Mouse (Mus musculus): ENCODE data around the gene Jph2. TPM values are rescaled to one million over a fixed set of nuclear protein-coding genes. Genes with fewer than 3 reads are reported as not detected.

The Jph2 gene
- polyA plus RNA-seq, 1 experiment from 2014 or later: 0.20 TPM

- H3K4me3 ChIP-seq (ENCODE audit: low read depth, low read length): no peak overlapping the region
- no peaks in the 10 kb centered on the region for H3K36me3 ChIP-seq (ENCODE audit: control insufficient read depth, insufficient read depth, low read length)
- no peak overlapping the region for H3K4me2 ChIP-seq (ENCODE audit: low read depth, low read length)
- no peaks in the 10 kb centered on the region for H3K4me1 ChIP-seq (ENCODE audit: control insufficient read depth, insufficient read depth, low read length)
- no peak overlapping the region for H3K27ac ChIP-seq (ENCODE audit: low read depth, low read length)
- no peaks in the 10 kb centered on the region for H3K9me3 ChIP-seq (ENCODE audit: control insufficient read depth, low read length)
- WGBS: 81% methylated on average over 11 of the region's 11 CpGs
- ATAC-seq (ENCODE audit: low read depth): no peak
- no peaks in the 10 kb centered on the region for H3K27me3 ChIP-seq (ENCODE audit: control insufficient read depth, insufficient read depth, low read length)
- H3K9ac ChIP-seq (replicated peaks; ENCODE audit: low read depth, low read length): no peak overlapping the region
Observed at GRCm38 (mm10) chr2:163346497-163346896, 51.3 kb downstream of the Jph2 start.

GRCm38 (mm10) chr2:163344976-163345660, 52.7 kb downstream of the Jph2 start:
- Histone ChIP-seq H3K27me3 (ENCODE audit: control insufficient read depth, insufficient read depth, low read length) (peaks cover 6% of the 10 kb centered on the region; the same call in 1 of the 2 replicates), H3K4me2 (ENCODE audit: low read depth, low read length) (no peak overlapping the region), H3K4me1 (ENCODE audit: control insufficient read depth, insufficient read depth, low read length) (no peaks in the 10 kb centered on the region), H3K27ac (ENCODE audit: low read depth, low read length) (no peak overlapping the region), H3K9me3 (ENCODE audit: control insufficient read depth, low read length) (no peaks in the 10 kb centered on the region), H3K4me3 (ENCODE audit: low read depth, low read length) (no peak overlapping the region), H3K9ac (replicated peaks; ENCODE audit: low read depth, low read length) (no peak overlapping the region), H3K36me3 (ENCODE audit: control insufficient read depth, insufficient read depth, low read length) (no peaks in the 10 kb centered on the region)
- no peak for ATAC-seq (ENCODE audit: low read depth)
- WGBS: 77% methylated on average over 13 of the region's 13 CpGs

GRCm38 (mm10) chr2:163343671-163344070, 54.1 kb downstream of the Jph2 start:
- Histone ChIP-seq H3K27ac (ENCODE audit: low read depth, low read length) (no peak overlapping the region), H3K27me3 (ENCODE audit: control insufficient read depth, insufficient read depth, low read length) (peaks cover 21% of the 10 kb centered on the region), H3K4me1 (ENCODE audit: control insufficient read depth, insufficient read depth, low read length) (peaks cover 5% of the 10 kb centered on the region; the same call in 1 of the 2 replicates), H3K4me3 (ENCODE audit: low read depth, low read length) (no peak overlapping the region), H3K4me2 (ENCODE audit: low read depth, low read length) (no peak overlapping the region), H3K9me3 (ENCODE audit: control insufficient read depth, low read length) (no peaks in the 10 kb centered on the region), H3K36me3 (ENCODE audit: control insufficient read depth, insufficient read depth, low read length) (no peaks in the 10 kb centered on the region), H3K9ac (replicated peaks; ENCODE audit: low read depth, low read length) (no peak overlapping the region)
- no peak for ATAC-seq (ENCODE audit: low read depth)
- WGBS: 88% methylated on average over 4 of the region's 4 CpGs

GRCm38 (mm10) chr2:163340263-163340662, 57.5 kb downstream of the Jph2 start:
- peaks cover 5% of the 10 kb centered on the region; the same call in 1 of the 2 replicates for H3K4me1 ChIP-seq (ENCODE audit: control insufficient read depth, insufficient read depth, low read length)
- H3K36me3 ChIP-seq (ENCODE audit: control insufficient read depth, insufficient read depth, low read length): no peaks in the 10 kb centered on the region
- H3K4me3 ChIP-seq (ENCODE audit: low read depth, low read length): no peak overlapping the region
- WGBS: 22% methylated on average over 9 of the region's 9 CpGs
- H3K4me2 ChIP-seq (ENCODE audit: low read depth, low read length): no peak overlapping the region
- H3K27me3 ChIP-seq (ENCODE audit: control insufficient read depth, insufficient read depth, low read length): peaks cover 40% of the 10 kb centered on the region
- H3K9ac ChIP-seq (replicated peaks; ENCODE audit: low read depth, low read length): no peak overlapping the region
- no peak overlapping the region for H3K27ac ChIP-seq (ENCODE audit: low read depth, low read length)
- ATAC-seq (ENCODE audit: low read depth): peak; percentile 61; the same call in 1 of the 2 replicates
- H3K9me3 ChIP-seq (ENCODE audit: control insufficient read depth, low read length): no peaks in the 10 kb centered on the region

- Histone ChIP-seq H3K9me3 (ENCODE audit: control insufficient read depth, low read length) (no peaks in the 10 kb centered on the region), H3K27me3 (ENCODE audit: control insufficient read depth, insufficient read depth, low read length) (peaks cover 8% of the 10 kb centered on the region), H3K4me2 (ENCODE audit: low read depth, low read length) (no peak overlapping the region), H3K4me1 (ENCODE audit: control insufficient read depth, insufficient read depth, low read length) (no peaks in the 10 kb centered on the region), H3K36me3 (ENCODE audit: control insufficient read depth, insufficient read depth, low read length) (no peaks in the 10 kb centered on the region), H3K27ac (ENCODE audit: low read depth, low read length) (no peak overlapping the region), H3K9ac (replicated peaks; ENCODE audit: low read depth, low read length) (no peak overlapping the region), H3K4me3 (ENCODE audit: low read depth, low read length) (no peak overlapping the region)
- no peak for ATAC-seq (ENCODE audit: low read depth)
- WGBS: 77% methylated on average over 13 of the region's 13 CpGs
Observed at GRCm38 (mm10) chr2:163332368-163333055, 65.3 kb downstream of the Jph2 start.

GRCm38 (mm10) chr2:163331423-163331822, 66.4 kb downstream of the Jph2 start:
- H3K27ac ChIP-seq (ENCODE audit: low read depth, low read length): no peak overlapping the region
- no peak overlapping the region for H3K9ac ChIP-seq (replicated peaks; ENCODE audit: low read depth, low read length)
- H3K4me2 ChIP-seq (ENCODE audit: low read depth, low read length): no peak overlapping the region
- no peaks in the 10 kb centered on the region for H3K36me3 ChIP-seq (ENCODE audit: control insufficient read depth, insufficient read depth, low read length)
- WGBS: 83% methylated on average over 6 of the region's 6 CpGs
- no peaks in the 10 kb centered on the region; the same call in 1 of the 2 replicates for H3K27me3 ChIP-seq (ENCODE audit: control insufficient read depth, insufficient read depth, low read length)
- H3K9me3 ChIP-seq (ENCODE audit: control insufficient read depth, low read length): no peaks in the 10 kb centered on the region
- H3K4me3 ChIP-seq (ENCODE audit: low read depth, low read length): no peak overlapping the region
- ATAC-seq (ENCODE audit: low read depth): no peak
- no peaks in the 10 kb centered on the region for H3K4me1 ChIP-seq (ENCODE audit: control insufficient read depth, insufficient read depth, low read length)

- Histone ChIP-seq H3K27me3 (ENCODE audit: control insufficient read depth, insufficient read depth, low read length) (no peaks in the 10 kb centered on the region; the same call in 1 of the 2 replicates), H3K4me3 (ENCODE audit: low read depth, low read length) (no peak overlapping the region), H3K36me3 (ENCODE audit: control insufficient read depth, insufficient read depth, low read length) (no peaks in the 10 kb centered on the region), H3K4me1 (ENCODE audit: control insufficient read depth, insufficient read depth, low read length) (no peaks in the 10 kb centered on the region), H3K9ac (replicated peaks; ENCODE audit: low read depth, low read length) (no peak overlapping the region), H3K27ac (ENCODE audit: low read depth, low read length) (no peak overlapping the region), H3K9me3 (ENCODE audit: control insufficient read depth, low read length) (no peaks in the 10 kb centered on the region), H3K4me2 (ENCODE audit: low read depth, low read length) (no peak overlapping the region)
- no peak for ATAC-seq (ENCODE audit: low read depth)
- 26% methylated on average over 7 of the region's 7 CpGs for WGBS
Observed at GRCm38 (mm10) chr2:163330742-163331141, 67.1 kb downstream of the Jph2 start.

- Histone ChIP-seq H3K27me3 (ENCODE audit: control insufficient read depth, insufficient read depth, low read length) (no peaks in the 10 kb centered on the region; the same call in 1 of the 2 replicates), H3K27ac (ENCODE audit: low read depth, low read length) (no peak overlapping the region), H3K4me3 (ENCODE audit: low read depth, low read length) (no peak overlapping the region)
Observed at GRCm38 (mm10) chr2:163323163-163323562, 74.6 kb downstream of the Jph2 start.

GRCm38 (mm10) chr2:163318777-163319176, 79.0 kb downstream of the Jph2 start:
- WGBS: 92% methylated on average over 3 of the region's 3 CpGs
- Histone ChIP-seq H3K27ac (ENCODE audit: low read depth, low read length) (no peak overlapping the region), H3K4me1 (ENCODE audit: control insufficient read depth, insufficient read depth, low read length) (no peaks in the 10 kb centered on the region), H3K27me3 (ENCODE audit: control insufficient read depth, insufficient read depth, low read length) (no peaks in the 10 kb centered on the region; the same call in 1 of the 2 replicates), H3K4me2 (ENCODE audit: low read depth, low read length) (no peak overlapping the region), H3K9me3 (ENCODE audit: control insufficient read depth, low read length) (no peaks in the 10 kb centered on the region), H3K36me3 (ENCODE audit: control insufficient read depth, insufficient read depth, low read length) (no peaks in the 10 kb centered on the region), H3K9ac (replicated peaks; ENCODE audit: low read depth, low read length) (no peak overlapping the region), H3K4me3 (ENCODE audit: low read depth, low read length) (no peak overlapping the region)
- no peak for ATAC-seq (ENCODE audit: low read depth)

More at GRCm38 (mm10) chr2:163323163-163323562, 74.6 kb downstream of the Jph2 start:
- Histone ChIP-seq H3K9ac (replicated peaks; ENCODE audit: low read depth, low read length) (no peak overlapping the region), H3K4me1 (ENCODE audit: control insufficient read depth, insufficient read depth, low read length) (no peaks in the 10 kb centered on the region), H3K9me3 (ENCODE audit: control insufficient read depth, low read length) (no peaks in the 10 kb centered on the region), H3K4me2 (ENCODE audit: low read depth, low read length) (no peak overlapping the region), H3K36me3 (ENCODE audit: control insufficient read depth, insufficient read depth, low read length) (no peaks in the 10 kb centered on the region)
- WGBS: 53% methylated on average over 1 of the region's 1 CpGs
- ATAC-seq (ENCODE audit: low read depth): no peak
